Mouse (Mus musculus) right cerebral cortex, postnatal 10 days (tissue): Measurements from ENCODE around the gene Hapln3.
A peak's percentile ranks its signal among the peaks of the same experiment; 100 is the strongest.

ENCODE experiments used
- DNase-seq, 2 experiments: peaks; one replicate each; pipeline ENCODE4 v3.0.0; 2021; ENCODE audit warnings: low spot score in 2 of 2

Hapln3 gene

GRCm38 (mm10) chr7:79079212-79079611 lies 51.6 kb downstream of the Hapln3 start:
- DNase-seq: peak; percentile 33 to 35

GRCm38 (mm10) chr7:79068231-79068630 lies 62.6 kb downstream of the Hapln3 start:
- no peak for DNase-seq

DNA sequence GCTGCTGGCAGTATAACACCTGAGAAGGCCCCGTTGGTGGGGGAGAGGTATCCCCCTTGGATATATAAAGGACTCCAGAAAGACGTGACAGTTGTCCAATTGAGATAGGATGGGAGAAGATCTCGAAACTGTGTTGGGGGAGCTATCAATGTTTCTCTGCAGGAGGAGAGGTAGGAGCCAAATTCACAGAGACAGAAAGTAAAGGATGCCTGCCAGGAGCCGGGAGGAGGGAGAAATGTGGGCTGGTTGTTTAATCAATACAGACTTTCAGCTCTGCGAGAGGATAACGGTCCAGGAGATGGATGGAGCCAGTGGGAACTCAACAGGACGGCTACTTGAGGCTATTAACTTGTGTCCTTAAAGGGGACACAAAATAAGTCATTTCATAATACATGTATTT lies 63.4 kb downstream of the Hapln3 start:
- no peak for DNase-seq
